27 mouse cellular contexts compared by ENCODE assay signal in genomic region chr13:29281556-29281955, GRCm38 (mm10).
DNase-seq lines count a peak whose midpoint lies in the region; ATAC-seq and TF ChIP-seq lines count a peak whose summit lies in the region.
"Had no signal": no experiment of that assay in that cellular context is flagged by ENCODE, and none has a peak within 500 bp of the region (broad histone marks: within the 10 kb centered on the region; RNA-seq: fewer than 3 reads in every experiment).

No protein-coding gene starts in this region.

- peak; percentile 86 for TF ChIP-seq EP300 in heart, postnatal 0 days (IDR thresholded peaks at IDR 0.05; ENCODE audit: low read depth)

- no peak for DNase-seq in forebrain, postnatal 0 days
- peak; percentile 18 for DNase-seq in embryo, embryonic 11 days
- DNase-seq in heart, embryonic 10.5 days (ENCODE audit: low spot score): peak; percentile 89
- peak; percentile 91 for DNase-seq in heart, postnatal 0 days (ENCODE audit: low spot score)
- no peak for DNase-seq in adrenal gland, adult (ENCODE audit: inconsistent age in 2 of 2, low spot score in 1 of 2)
- no peak for DNase-seq in ovary, postnatal 14 days (ENCODE audit: low spot score)
- DNase-seq: adrenal gland, postnatal 25 days; cerebellum, adult 11-12 months; cerebellum, postnatal 25 days; gastrocnemius, postnatal 14 days; kidney, adult 9 months; kidney, postnatal 25 days; left cerebral cortex, postnatal 4 days; lung, adult 18-20 months; lung, postnatal 36 days; right cerebral cortex, postnatal 14 days; thymus, postnatal 4 days had no signal

- no peak overlapping the region for H3K4me2 ChIP-seq in forebrain, postnatal 0 days (ENCODE audit: low read depth)
- H3K4me2 ChIP-seq in forebrain, embryonic 16.5 days (ENCODE audit: low read length): no peak overlapping the region
- no peak overlapping the region for H3K4me2 ChIP-seq in heart, postnatal 0 days (ENCODE audit: low read depth, low read length)
- H3K4me2 ChIP-seq in hindbrain, embryonic 12.5 days (replicated peaks): no peak overlapping the region
- H3K4me2 ChIP-seq: embryonic facial prominence, embryonic 12.5 days; forebrain, embryonic 13.5 days; hindbrain, embryonic 13.5 days; intestine, embryonic 15.5 days; liver, embryonic 11.5 days; neural tube, embryonic 13.5 days had no signal

- no peaks in the 10 kb centered on the region for H3K9me3 ChIP-seq in forebrain, postnatal 0 days (ENCODE audit: low read length)
- H3K9me3 ChIP-seq in forebrain, embryonic 16.5 days (ENCODE audit: control insufficient read depth, low read length): no peaks in the 10 kb centered on the region
- H3K9me3 ChIP-seq in heart, embryonic 10.5 days: no peaks in the 10 kb centered on the region
- no peaks in the 10 kb centered on the region for H3K9me3 ChIP-seq in heart, postnatal 0 days (replicated peaks; ENCODE audit: control insufficient read depth, low read length)
- H3K9me3 ChIP-seq in hindbrain, embryonic 12.5 days (replicated peaks): no peaks in the 10 kb centered on the region
- H3K9me3 ChIP-seq: embryonic facial prominence, embryonic 12.5 days; forebrain, embryonic 13.5 days; hindbrain, embryonic 13.5 days; intestine, embryonic 15.5 days; neural tube, embryonic 13.5 days had no signal

- H3K36me3 ChIP-seq in forebrain, postnatal 0 days (ENCODE audit: insufficient read depth): no peaks in the 10 kb centered on the region
- H3K36me3 ChIP-seq in forebrain, embryonic 16.5 days (ENCODE audit: control insufficient read depth, insufficient read depth): no peaks in the 10 kb centered on the region
- no peaks in the 10 kb centered on the region for H3K36me3 ChIP-seq in heart, embryonic 10.5 days
- no peaks in the 10 kb centered on the region for H3K36me3 ChIP-seq in heart, postnatal 0 days (replicated peaks; ENCODE audit: control insufficient read depth, insufficient read depth, low read length)
- H3K36me3 ChIP-seq in hindbrain, embryonic 12.5 days: no peaks in the 10 kb centered on the region
- H3K36me3 ChIP-seq: embryonic facial prominence, embryonic 12.5 days; hindbrain, embryonic 13.5 days; intestine, embryonic 15.5 days; neural tube, embryonic 13.5 days had no signal

- H3K27me3 ChIP-seq in forebrain, postnatal 0 days (ENCODE audit: insufficient read depth, low read length): no peaks in the 10 kb centered on the region
- H3K27me3 ChIP-seq in forebrain, embryonic 16.5 days (replicated peaks; ENCODE audit: control insufficient read depth, insufficient read depth, low read length): no peaks in the 10 kb centered on the region
- H3K27me3 ChIP-seq in heart, embryonic 10.5 days (ENCODE audit: insufficient read depth, poor library complexity, severe bottlenecking): no peaks in the 10 kb centered on the region
- H3K27me3 ChIP-seq in heart, postnatal 0 days (ENCODE audit: control insufficient read depth, insufficient read depth, low read length): no peaks in the 10 kb centered on the region
- H3K27me3 ChIP-seq in hindbrain, embryonic 12.5 days: no peaks in the 10 kb centered on the region
- H3K27me3 ChIP-seq: embryonic facial prominence, embryonic 12.5 days; forebrain, embryonic 13.5 days; hindbrain, embryonic 13.5 days; intestine, embryonic 15.5 days; neural tube, embryonic 13.5 days; Patski had no signal

- TF ChIP-seq CTCF in forebrain, postnatal 0 days (IDR thresholded peaks at IDR 0.05; ENCODE audit: low read depth): no peak
- TF ChIP-seq CTCF in heart, postnatal 0 days (IDR thresholded peaks at IDR 0.05; ENCODE audit: low read depth): no peak

- H3K27ac ChIP-seq in forebrain, postnatal 0 days (ENCODE audit: low read depth, low read length): no peak overlapping the region
- H3K27ac ChIP-seq in forebrain, embryonic 16.5 days (ENCODE audit: low read length): no peak overlapping the region
- peak overlapping the region; percentile 78 for H3K27ac ChIP-seq in heart, embryonic 10.5 days
- H3K27ac ChIP-seq in heart, postnatal 0 days (ENCODE audit: low read depth): peak overlapping the region; percentile 80
- no peak overlapping the region for H3K27ac ChIP-seq in hindbrain, embryonic 12.5 days
- H3K27ac ChIP-seq: embryonic facial prominence, embryonic 12.5 days; forebrain, embryonic 13.5 days; hindbrain, embryonic 13.5 days; intestine, embryonic 15.5 days; neural tube, embryonic 13.5 days had no signal

- 78% methylated on average over 6 of the region's 6 CpGs for WGBS in forebrain, postnatal 0 days
- WGBS in forebrain, embryonic 16.5 days: 72% methylated on average over 6 of the region's 6 CpGs
- WGBS in heart, embryonic 10.5 days: 9% methylated on average over 6 of the region's 6 CpGs
- 3% methylated on average over 6 of the region's 6 CpGs for WGBS in heart, postnatal 0 days
- WGBS in hindbrain, embryonic 12.5 days: 67% methylated on average over 6 of the region's 6 CpGs

- ATAC-seq in forebrain, postnatal 0 days: peak; percentile 64
- ATAC-seq in forebrain, embryonic 16.5 days: no peak
- ATAC-seq in heart, postnatal 0 days (ENCODE audit: insufficient read depth, low read depth): peak; percentile 95
- ATAC-seq in hindbrain, embryonic 12.5 days (ENCODE audit: low FRiP score): no peak
- ATAC-seq: forebrain, embryonic 13.5 days; intestine, embryonic 15.5 days; Patski had no signal

- no peak overlapping the region for H3K4me3 ChIP-seq in forebrain, postnatal 0 days (ENCODE audit: low read depth, low read length)
- no peak overlapping the region for H3K4me3 ChIP-seq in forebrain, embryonic 16.5 days (replicated peaks; ENCODE audit: low read length)
- H3K4me3 ChIP-seq in heart, embryonic 10.5 days: no peak overlapping the region
- H3K4me3 ChIP-seq in heart, postnatal 0 days (ENCODE audit: low read depth, low read length): no peak overlapping the region
- H3K4me3 ChIP-seq in hindbrain, embryonic 12.5 days: no peak overlapping the region
- H3K4me3 ChIP-seq: embryonic facial prominence, embryonic 12.5 days; erythroblast, embryonic 14.5 days; forebrain, embryonic 13.5 days; hindbrain, embryonic 13.5 days; intestine, embryonic 15.5 days; neural tube, embryonic 13.5 days had no signal

- H3K4me1 ChIP-seq in forebrain, postnatal 0 days (ENCODE audit: insufficient read depth): no peaks in the 10 kb centered on the region
- no peaks in the 10 kb centered on the region for H3K4me1 ChIP-seq in forebrain, embryonic 16.5 days (replicated peaks; ENCODE audit: control insufficient read depth, insufficient read depth, low read length)
- H3K4me1 ChIP-seq in heart, embryonic 10.5 days: peaks cover 33% of the 10 kb centered on the region
- peaks cover 13% of the 10 kb centered on the region; the same call in 1 of the 2 replicates for H3K4me1 ChIP-seq in heart, postnatal 0 days (ENCODE audit: control insufficient read depth, insufficient read depth)
- H3K4me1 ChIP-seq in hindbrain, embryonic 12.5 days: no peaks in the 10 kb centered on the region
- H3K4me1 ChIP-seq: embryonic facial prominence, embryonic 12.5 days; forebrain, embryonic 13.5 days; hindbrain, embryonic 13.5 days; intestine, embryonic 15.5 days had no signal

- no peak overlapping the region for H3K9ac ChIP-seq in forebrain, postnatal 0 days
- no peak overlapping the region for H3K9ac ChIP-seq in forebrain, embryonic 16.5 days (replicated peaks; ENCODE audit: low read depth, low read length)
- H3K9ac ChIP-seq in heart, postnatal 0 days (replicated peaks; ENCODE audit: low read depth, low read length): no peak overlapping the region
- H3K9ac ChIP-seq in hindbrain, embryonic 12.5 days: no peak overlapping the region
- H3K9ac ChIP-seq: embryonic facial prominence, embryonic 12.5 days; forebrain, embryonic 13.5 days; hindbrain, embryonic 13.5 days; intestine, embryonic 15.5 days; neural tube, embryonic 13.5 days had no signal

Comparison
In these comparisons a context has a peak if more than half of its experiments do, and no peak if none do; other contexts are left out.
1. ATAC-seq: peak in forebrain, postnatal 0 days (single experiment) and heart, postnatal 0 days (single experiment); none in forebrain, embryonic 16.5 days (single experiment) and hindbrain, embryonic 12.5 days (single experiment).
2. DNase-seq: peak in embryo, embryonic 11 days (single experiment), heart, embryonic 10.5 days (single experiment) and heart, postnatal 0 days (single experiment); none in forebrain, postnatal 0 days (single experiment), adrenal gland, adult (0 of 2) and ovary, postnatal 14 days (single experiment).
3. H3K27ac ChIP-seq: peak in heart, embryonic 10.5 days (single experiment) and heart, postnatal 0 days (single experiment); none in forebrain, postnatal 0 days (single experiment), forebrain, embryonic 16.5 days (single experiment) and hindbrain, embryonic 12.5 days (single experiment).